Mouse (Mus musculus): ENCODE measurements around the gene Gm38394. TPM values are rescaled to one million over a fixed set of nuclear protein-coding genes. Genes with fewer than 3 reads are reported as not detected.

The Gm38394 gene
- polyA plus RNA-seq, 1 experiment from 2014 or later, result 2.3 TPM

GRCm38 (mm10) chr1:133660466-133661202 lies 484 bp downstream of the Gm38394 start, which contains the start of gene Zbed6:
Gene Zbed6 (minus strand): TSS chr1:133660885.
- Histone ChIP-seq H3K27me3 (no peaks in the 10 kb centered on the region), H3K9me3 (no peaks in the 10 kb centered on the region), H3K9ac (peak within 1 kb of the TSS; percentile 83), H3K4me3 (peak within 1 kb of the TSS; percentile 77), H3K4me1 (replicated peaks) (peaks cover 46% of the 10 kb centered on the region), H3K4me2 (peak within 1 kb of the TSS; percentile 95), H3K27ac (replicated peaks) (peak within 1 kb of the TSS; percentile 93), H3K36me3 (0 out of 2 replicates have a peak, but pooled peaks cover 7% of the 10 kb centered on the region)
- 1% methylated on average over 32 of the region's 41 CpGs for WGBS
- ATAC-seq (ENCODE audit: low FRiP score, low read depth), result peak; percentile 91

GRCm38 (mm10) chr1:133658878-133659277 lies 2.2 kb downstream of the Gm38394 start:
- H3K4me3 ChIP-seq, result no peak overlapping the region
- 83% methylated on average over 3 of the region's 3 CpGs for WGBS
- peaks cover 52% of the 10 kb centered on the region for H3K4me1 ChIP-seq (replicated peaks)
- H3K27me3 ChIP-seq, result no peaks in the 10 kb centered on the region
- peak overlapping the region; percentile 3; the same call in 1 of the 2 replicates for H3K4me2 ChIP-seq
- ATAC-seq (ENCODE audit: low FRiP score, low read depth), result no peak
- H3K36me3 ChIP-seq, result 0 out of 2 replicates have a peak, but pooled peaks cover 7% of the 10 kb centered on the region
- H3K9ac ChIP-seq, result no peak overlapping the region
- H3K27ac ChIP-seq (replicated peaks), result no peak overlapping the region
- no peaks in the 10 kb centered on the region for H3K9me3 ChIP-seq

GRCm38 (mm10) chr1:133656811-133657210 lies 4.3 kb downstream of the Gm38394 start:
- WGBS, result 66% methylated on average over 5 of the region's 5 CpGs
- peaks cover 59% of the 10 kb centered on the region for H3K4me1 ChIP-seq (replicated peaks)
- no peak overlapping the region for H3K27ac ChIP-seq (replicated peaks)
- no peak for ATAC-seq (ENCODE audit: low FRiP score, low read depth)
- H3K4me3 ChIP-seq, result no peak overlapping the region
- H3K27me3 ChIP-seq, result no peaks in the 10 kb centered on the region
- 0 out of 2 replicates have a peak, but pooled peaks cover 7% of the 10 kb centered on the region for H3K36me3 ChIP-seq
- H3K9me3 ChIP-seq, result no peaks in the 10 kb centered on the region
- H3K4me2 ChIP-seq, result no peak overlapping the region
- H3K9ac ChIP-seq, result no peak overlapping the region

GRCm38 (mm10) chr1:133653033-133653432 lies 8.1 kb downstream of the Gm38394 start:
- Histone ChIP-seq H3K9ac (no peak overlapping the region), H3K9me3 (no peaks in the 10 kb centered on the region), H3K4me1 (replicated peaks) (peaks cover 38% of the 10 kb centered on the region), H3K27me3 (no peaks in the 10 kb centered on the region), H3K4me3 (no peak overlapping the region), H3K4me2 (no peak overlapping the region), H3K36me3 (0 out of 2 replicates have a peak, but pooled peaks cover 7% of the 10 kb centered on the region), H3K27ac (replicated peaks) (no peak overlapping the region)
- 93% methylated on average over 1 of the region's 1 CpGs for WGBS
- ATAC-seq (ENCODE audit: low FRiP score, low read depth), result no peak

DNA sequence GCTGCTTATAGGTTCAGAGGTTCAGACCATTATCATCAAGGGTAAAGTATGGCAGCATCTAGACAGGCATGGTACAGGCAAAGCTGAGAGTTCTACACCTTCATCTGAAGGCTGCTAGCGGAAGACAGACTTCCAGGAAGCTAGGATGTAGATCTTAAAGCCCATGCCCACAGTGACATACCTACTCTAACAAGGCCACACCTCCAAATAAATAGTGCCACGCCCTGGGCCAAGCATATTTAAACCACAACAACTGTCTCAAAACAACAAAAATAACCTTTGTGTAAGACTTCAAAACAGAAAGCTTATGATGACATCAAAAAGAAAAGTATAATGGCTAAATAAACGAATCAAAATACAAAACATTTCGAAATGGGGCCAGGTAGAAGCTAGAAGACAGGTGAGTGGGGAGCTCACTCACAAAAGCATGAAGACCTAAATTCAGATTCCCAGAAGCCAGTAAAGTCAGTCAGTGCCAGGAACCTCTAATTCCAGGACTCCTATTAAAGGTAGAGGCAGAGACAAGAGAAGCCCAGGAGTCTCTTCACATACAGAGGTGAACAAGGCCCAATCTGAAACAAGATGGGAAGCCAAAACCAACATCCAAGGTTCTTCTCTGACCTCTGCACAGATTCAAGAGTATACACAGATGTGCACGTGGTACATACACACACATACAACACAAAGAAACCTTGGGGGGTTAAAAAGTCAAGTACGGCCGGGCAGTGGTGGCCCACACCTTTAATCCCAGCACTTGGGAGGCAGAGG lies 10.6 kb downstream of the Gm38394 start:
- WGBS, result 95% methylated on average over 7 of the region's 7 CpGs
- no peak for ATAC-seq (ENCODE audit: low FRiP score, low read depth)

GRCm38 (mm10) chr1:133645652-133646051 lies 15.5 kb downstream of the Gm38394 start:
- Histone ChIP-seq H3K4me3 (no peak overlapping the region), H3K4me2 (no peak overlapping the region), H3K27ac (replicated peaks) (no peak overlapping the region), H3K36me3 (peaks cover 56% of the 10 kb centered on the region), H3K4me1 (replicated peaks) (no peaks in the 10 kb centered on the region), H3K9me3 (no peaks in the 10 kb centered on the region), H3K27me3 (no peaks in the 10 kb centered on the region), H3K9ac (no peak overlapping the region)
- ATAC-seq (ENCODE audit: low FRiP score, low read depth), result no peak
- 96% methylated on average over 5 of the region's 5 CpGs for WGBS

More for the DNA sequence above, 10.6 kb downstream of the Gm38394 start:
- H3K36me3 ChIP-seq, result peaks cover 12% of the 10 kb centered on the region
- no peaks in the 10 kb centered on the region for H3K27me3 ChIP-seq
- no peak overlapping the region for H3K9ac ChIP-seq
- H3K4me3 ChIP-seq, result no peak overlapping the region
- no peak overlapping the region for H3K27ac ChIP-seq (replicated peaks)
- no peak overlapping the region for H3K4me2 ChIP-seq
- peaks cover 15% of the 10 kb centered on the region for H3K4me1 ChIP-seq (replicated peaks)
- H3K9me3 ChIP-seq, result no peaks in the 10 kb centered on the region

GRCm38 (mm10) chr1:133641163-133641562 lies 20.0 kb downstream of the Gm38394 start:
- 98% methylated on average over 2 of the region's 2 CpGs for WGBS

DNA sequence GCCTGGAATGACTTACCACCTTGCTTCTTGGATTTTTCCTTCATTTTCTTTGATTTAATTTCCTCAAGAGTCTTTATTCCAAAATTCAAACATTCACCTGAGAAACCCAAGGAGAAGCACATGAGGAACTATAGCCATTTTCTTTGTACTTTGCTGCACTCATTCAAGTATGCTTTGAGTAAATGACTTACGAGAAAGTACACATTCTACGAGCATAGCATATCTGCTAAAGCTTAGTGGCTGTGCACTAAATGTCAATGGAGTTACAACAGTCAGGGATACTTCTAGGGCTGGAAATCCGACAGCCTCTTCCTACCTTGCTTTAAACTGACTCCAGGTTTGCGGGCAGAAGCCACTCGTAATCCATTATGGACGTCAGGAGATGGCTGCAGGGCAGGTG lies 22.6 kb downstream of the Gm38394 start:
- Histone ChIP-seq H3K9ac (no peak overlapping the region), H3K36me3 (peaks cover 85% of the 10 kb centered on the region), H3K4me1 (replicated peaks) (no peaks in the 10 kb centered on the region), H3K9me3 (no peaks in the 10 kb centered on the region), H3K27ac (replicated peaks) (no peak overlapping the region), H3K27me3 (no peaks in the 10 kb centered on the region), H3K4me2 (no peak overlapping the region), H3K4me3 (no peak overlapping the region)
- 92% methylated on average over 6 of the region's 6 CpGs for WGBS
- no peak for ATAC-seq (ENCODE audit: low FRiP score, low read depth)

More at GRCm38 (mm10) chr1:133641163-133641562, 20.0 kb downstream of the Gm38394 start:
- ATAC-seq (ENCODE audit: low FRiP score, low read depth), result no peak
- no peak overlapping the region for H3K4me3 ChIP-seq
- H3K4me1 ChIP-seq (replicated peaks), result no peaks in the 10 kb centered on the region
- no peak overlapping the region for H3K9ac ChIP-seq
- H3K36me3 ChIP-seq, result peaks cover 89% of the 10 kb centered on the region
- H3K27ac ChIP-seq (replicated peaks), result no peak overlapping the region
- H3K9me3 ChIP-seq, result no peaks in the 10 kb centered on the region
- H3K4me2 ChIP-seq, result no peak overlapping the region
- H3K27me3 ChIP-seq, result no peaks in the 10 kb centered on the region

DNA sequence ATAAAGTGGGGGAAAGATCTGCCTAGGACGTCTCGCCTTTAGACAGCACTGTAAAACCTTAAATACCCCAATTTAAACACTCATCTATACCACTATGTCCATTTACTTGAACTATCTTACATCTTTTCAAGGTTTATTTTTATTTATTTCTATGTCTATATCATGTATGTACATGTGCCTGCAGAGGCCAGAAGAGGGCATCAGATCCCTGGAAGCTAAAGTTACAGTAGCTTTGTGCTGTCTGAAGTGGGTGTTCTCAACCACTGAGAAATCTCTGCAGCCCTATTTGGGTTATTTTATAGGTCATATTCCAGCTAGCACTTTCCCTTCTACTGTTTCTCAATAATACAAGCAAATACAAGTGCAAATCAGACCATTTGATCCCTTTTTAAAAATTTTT lies 28.9 kb downstream of the Gm38394 start:
- H3K4me2 ChIP-seq, result no peak overlapping the region
- WGBS, result 96% methylated on average over 2 of the region's 2 CpGs
- no peaks in the 10 kb centered on the region for H3K9me3 ChIP-seq
- H3K27me3 ChIP-seq, result no peaks in the 10 kb centered on the region
- H3K9ac ChIP-seq, result no peak overlapping the region
- H3K4me3 ChIP-seq, result no peak overlapping the region
- H3K27ac ChIP-seq (replicated peaks), result no peak overlapping the region
- peaks cover 67% of the 10 kb centered on the region for H3K36me3 ChIP-seq
- H3K4me1 ChIP-seq (replicated peaks), result no peaks in the 10 kb centered on the region
- ATAC-seq (ENCODE audit: low FRiP score, low read depth), result no peak

DNA sequence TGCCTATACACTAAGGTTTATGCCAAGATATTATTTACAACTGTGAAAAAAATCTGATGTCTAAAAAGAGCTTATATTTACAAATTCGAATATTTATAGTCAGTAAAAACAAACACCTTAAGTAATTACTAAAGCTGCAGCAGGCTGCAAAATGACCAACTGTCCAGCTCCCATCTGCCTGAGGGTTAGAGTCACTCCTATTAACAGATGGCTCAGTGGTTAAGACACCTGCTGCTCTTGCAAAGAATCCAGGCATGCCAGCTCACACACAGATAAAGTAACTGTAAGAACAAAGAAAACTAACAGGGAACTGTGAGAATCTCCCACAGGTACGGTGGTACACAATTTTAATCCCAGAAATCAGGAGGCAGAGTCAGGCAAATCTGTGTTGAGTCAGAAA lies 36.1 kb downstream of the Gm38394 start:
- peaks cover 71% of the 10 kb centered on the region for H3K36me3 ChIP-seq
- no peak overlapping the region for H3K9ac ChIP-seq
- no peak overlapping the region for H3K4me2 ChIP-seq
- no peaks in the 10 kb centered on the region for H3K9me3 ChIP-seq
- H3K27me3 ChIP-seq, result no peaks in the 10 kb centered on the region
- H3K4me1 ChIP-seq (replicated peaks), result no peaks in the 10 kb centered on the region
- no peak overlapping the region for H3K4me3 ChIP-seq
- WGBS, result 77% methylated on average over 2 of the region's 2 CpGs
- H3K27ac ChIP-seq (replicated peaks), result no peak overlapping the region
- no peak for ATAC-seq (ENCODE audit: low FRiP score, low read depth)

DNA sequence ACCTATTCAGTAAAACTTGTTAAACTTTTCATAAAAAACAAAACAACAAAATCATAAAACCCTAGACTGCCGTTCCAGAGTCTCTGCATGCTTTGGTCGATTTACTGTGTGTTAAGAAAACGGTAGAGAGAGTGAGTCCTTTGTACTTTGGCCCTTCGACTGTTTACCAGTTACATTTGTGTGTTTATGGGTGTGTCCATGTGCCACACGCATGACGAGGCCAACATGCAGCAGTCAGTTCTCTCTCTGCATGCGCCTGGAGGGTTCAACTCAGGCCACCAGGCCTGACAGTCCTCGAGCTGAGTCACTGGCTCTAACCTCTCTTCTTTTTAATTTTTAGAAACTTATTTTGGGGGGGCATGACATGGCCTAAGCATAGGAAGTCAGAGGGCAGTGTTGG lies 42.8 kb downstream of the Gm38394 start:
- whole genome bisulfite sequencing, result 85% methylated on average over 8 of the region's 8 CpGs
- H3K4me1 ChIP-seq (replicated peaks), result no peaks in the 10 kb centered on the region
- H3K9ac ChIP-seq, result no peak overlapping the region
- peaks cover 46% of the 10 kb centered on the region for H3K36me3 ChIP-seq
- no peaks in the 10 kb centered on the region for H3K27me3 ChIP-seq
- H3K4me3 ChIP-seq, result no peak overlapping the region
- no peaks in the 10 kb centered on the region for H3K9me3 ChIP-seq
- ATAC-seq (ENCODE audit: low FRiP score, low read depth), result no peak
- H3K4me2 ChIP-seq, result no peak overlapping the region
- H3K27ac ChIP-seq (replicated peaks), result no peak overlapping the region

DNA sequence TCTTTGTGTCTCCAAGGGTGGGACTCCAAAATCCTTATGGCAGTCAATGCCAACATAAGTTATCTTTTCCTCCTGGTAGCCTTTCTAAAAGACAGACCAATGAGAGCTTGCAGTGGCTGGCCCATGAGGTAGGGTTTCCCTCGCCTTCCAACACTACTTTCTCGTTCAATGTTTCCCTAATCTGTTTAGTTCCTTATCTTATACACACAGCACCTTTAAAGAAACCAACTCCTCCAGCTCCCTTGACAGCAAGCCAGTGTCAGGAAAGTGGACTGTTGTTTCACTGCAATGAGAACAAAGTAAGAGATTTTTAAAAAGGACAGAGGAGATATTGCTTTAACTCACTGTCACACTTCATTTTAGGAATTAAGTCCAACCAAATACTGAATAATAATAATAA lies 43.2 kb downstream of the Gm38394 start:
- H3K36me3 ChIP-seq, result peaks cover 41% of the 10 kb centered on the region
- WGBS, result 71% methylated on average over 2 of the region's 2 CpGs

More for the DNA sequence above, 43.2 kb downstream of the Gm38394 start:
- no peak overlapping the region for H3K4me3 ChIP-seq
- H3K4me2 ChIP-seq, result no peak overlapping the region
- H3K4me1 ChIP-seq (replicated peaks), result no peaks in the 10 kb centered on the region
- no peak overlapping the region for H3K27ac ChIP-seq (replicated peaks)
- no peaks in the 10 kb centered on the region for H3K9me3 ChIP-seq
- no peaks in the 10 kb centered on the region for H3K27me3 ChIP-seq
- ATAC-seq (ENCODE audit: low FRiP score, low read depth), result no peak
- H3K9ac ChIP-seq, result no peak overlapping the region

Measured in hindbrain, embryonic 15.5 days (tissue).